Mouse (Mus musculus): Measurements from ENCODE around the gene Fbln2.
"Not testable (repeated sequence)": the region's sequence is repeated elsewhere in the genome, so short reads cannot be mapped to it uniquely, and the experiment has no call there.

Gene Fbln2

GRCm38 (mm10) chr6:91212155-91212554 is at the start of gene Fbln2:
Gene Fbln2 (plus strand): TSS chr6:91212455.
- not testable (repeated sequence) for DNase-seq (ENCODE audit: low spot score)

GRCm38 (mm10) chr6:91163195-91163911 is 48.9 kb upstream of the Fbln2 start:
- no peak for DNase-seq (ENCODE audit: low spot score)

- peak; percentile 19 for DNase-seq (ENCODE audit: low spot score)
These were observed 47.7 kb upstream of the Fbln2 start for GRCm38 (mm10) chr6:91164584-91164983.

- DNase-seq (ENCODE audit: low spot score) = peak; percentile 66
These were observed 47.0 kb upstream of the Fbln2 start for GRCm38 (mm10) chr6:91165210-91165609.

GRCm38 (mm10) chr6:91167828-91168227 is 44.4 kb upstream of the Fbln2 start:
- no peak for DNase-seq (ENCODE audit: low spot score)

GRCm38 (mm10) chr6:91169129-91169528 is 43.1 kb upstream of the Fbln2 start:
- DNase-seq (ENCODE audit: low spot score) = no peak

GRCm38 (mm10) chr6:91171396-91171895 is 40.8 kb upstream of the Fbln2 start:
- no peak for DNase-seq (ENCODE audit: low spot score)

GRCm38 (mm10) chr6:91172381-91172780 is 39.9 kb upstream of the Fbln2 start:
- no peak for DNase-seq (ENCODE audit: low spot score)

- DNase-seq (ENCODE audit: low spot score) = peak; percentile 77
These were observed 38.9 kb upstream of the Fbln2 start for GRCm38 (mm10) chr6:91173221-91173880.

- DNase-seq (ENCODE audit: low spot score) = peak; percentile 45
These were observed 38.0 kb upstream of the Fbln2 start for GRCm38 (mm10) chr6:91174211-91174610.

GRCm38 (mm10) chr6:91180767-91181171 is 31.5 kb upstream of the Fbln2 start:
- no peak for DNase-seq (ENCODE audit: low spot score)

- no peak for DNase-seq (ENCODE audit: low spot score)
These were observed 30.9 kb upstream of the Fbln2 start for GRCm38 (mm10) chr6:91181320-91181719.

- no peak for DNase-seq (ENCODE audit: low spot score)
These were observed 30.2 kb upstream of the Fbln2 start for GRCm38 (mm10) chr6:91182075-91182490.

- DNase-seq (ENCODE audit: low spot score) = no peak
These were observed 29.2 kb upstream of the Fbln2 start for GRCm38 (mm10) chr6:91183041-91183440.

GRCm38 (mm10) chr6:91183980-91184379 is 28.3 kb upstream of the Fbln2 start:
- DNase-seq (ENCODE audit: low spot score) = no peak

GRCm38 (mm10) chr6:91184776-91185175 is 27.5 kb upstream of the Fbln2 start:
- DNase-seq (ENCODE audit: low spot score) = no peak

GRCm38 (mm10) chr6:91185502-91185901 is 26.8 kb upstream of the Fbln2 start:
- DNase-seq (ENCODE audit: low spot score) = no peak

GRCm38 (mm10) chr6:91186161-91186931 is 25.9 kb upstream of the Fbln2 start:
- no peak for DNase-seq (ENCODE audit: low spot score)

- no peak for DNase-seq (ENCODE audit: low spot score)
These were observed 25.3 kb upstream of the Fbln2 start for GRCm38 (mm10) chr6:91186934-91187333.

- no peak for DNase-seq (ENCODE audit: low spot score)
These were observed 24.4 kb upstream of the Fbln2 start for GRCm38 (mm10) chr6:91187871-91188270.

GRCm38 (mm10) chr6:91189971-91190370 is 22.3 kb upstream of the Fbln2 start:
- no peak for DNase-seq (ENCODE audit: low spot score)

GRCm38 (mm10) chr6:91191465-91191864 is 20.8 kb upstream of the Fbln2 start:
- DNase-seq (ENCODE audit: low spot score) = no peak

GRCm38 (mm10) chr6:91192421-91192820 is 19.8 kb upstream of the Fbln2 start:
- no peak for DNase-seq (ENCODE audit: low spot score)
